Mouse (Mus musculus) cerebellum, adult 2 months (tissue): ENCODE results near the gene Olfr560.

Experiments used
- CTCF ChIP-seq: fragments of 200-500 bp; IDR thresholded peaks from 2 replicates; pipeline ENCODE4 v1.5.1; 2011; ENCODE audit warnings: low read depth, mild to moderate bottlenecking, control low read depth, low read length, moderate library complexity, borderline replicate concordance; ENCODE audit not compliant: insufficient read depth
- POLR2A ChIP-seq: fragments of 200-500 bp; IDR thresholded peaks from 2 replicates; pipeline ENCODE4 v1.6.1; 2011; ENCODE audit warnings: low read length, control low read depth, borderline replicate concordance; ENCODE audit not compliant: insufficient read depth

- TF ChIP-seq CTCF, result no peak
- no peak for TF ChIP-seq POLR2A
These were observed 11.8 kb upstream of the Olfr560 start, which contains the start of gene Olfr561 for GRCm38 (mm10) chr7:102770921-102771320.
